Comparison of ENCODE assay signal across 27 mouse cellular contexts in genomic region chr4:71369276-71369675, GRCm38 (mm10).
"Had no signal": no experiment of that assay in that cellular context is flagged by ENCODE, and none has a peak within 500 bp of the region (broad histone marks: within the 10 kb centered on the region; RNA-seq: fewer than 3 reads in every experiment).

No protein-coding gene starts in this region.

- H3K27me3 ChIP-seq: limb, embryonic 12.5 days; limb, embryonic 13.5 days; limb, embryonic 15.5 days; liver, embryonic 12.5 days; liver, embryonic 13.5 days; liver, embryonic 15.5 days; lung, embryonic 15.5 days; megakaryocyte, embryonic 14.5 days; midbrain, embryonic 12.5 days; midbrain, embryonic 13.5 days; midbrain, embryonic 15.5 days; neural tube, embryonic 12.5 days had no signal

- H3K27ac ChIP-seq: limb, embryonic 10.5 days; limb, embryonic 12.5 days; limb, embryonic 13.5 days; limb, embryonic 15.5 days; liver, embryonic 12.5 days; liver, embryonic 13.5 days; liver, embryonic 14.5 days; liver, embryonic 15.5 days; lung, embryonic 15.5 days; macrophage; midbrain, embryonic 10.5 days; midbrain, embryonic 12.5 days; midbrain, embryonic 13.5 days; midbrain, embryonic 15.5 days; neural tube, embryonic 12.5 days had no signal

- H3K4me3 ChIP-seq: limb, embryonic 10.5 days; limb, embryonic 12.5 days; limb, embryonic 13.5 days; limb, embryonic 15.5 days; liver, embryonic 12.5 days; liver, embryonic 13.5 days; liver, embryonic 15.5 days; lung, embryonic 15.5 days; megakaryocyte, embryonic 14.5 days; midbrain, embryonic 10.5 days; midbrain, embryonic 12.5 days; midbrain, embryonic 13.5 days; midbrain, embryonic 15.5 days; myocyte; neural tube, embryonic 12.5 days had no signal

- DNase-seq: liver; liver, embryonic 13.5 days; liver, postnatal 0 days; lung, adult 18-20 months; lung, adult 2 months; lung, embryonic 14.5 days; lung, postnatal 10 days; lung, postnatal 14 days; lung, postnatal 36 days; lung, postnatal 4 days; midbrain, embryonic 14.5 days had no signal

- H3K4me1 ChIP-seq: limb, embryonic 10.5 days; limb, embryonic 12.5 days; limb, embryonic 13.5 days; limb, embryonic 15.5 days; liver, embryonic 12.5 days; liver, embryonic 13.5 days; liver, embryonic 15.5 days; lung, embryonic 15.5 days; megakaryocyte, embryonic 14.5 days; midbrain, embryonic 10.5 days; midbrain, embryonic 12.5 days; midbrain, embryonic 13.5 days; midbrain, embryonic 15.5 days; neural tube, embryonic 12.5 days had no signal
